Mouse (Mus musculus): Measurements from ENCODE around the gene Lrp6. TPM values are rescaled to one million over a fixed set of nuclear protein-coding genes. Genes with fewer than 3 reads are reported as not detected.

Lrp6 gene
- polyA plus RNA-seq, 1 experiment from 2014 or later = 12.4 TPM

GRCm38 (mm10) chr6:134402914-134403683, 163.7 kb downstream of the Lrp6 start:
- ATAC-seq = 0 out of 2 replicates have a peak, but pooled peaks have one; percentile 34
- Histone ChIP-seq H3K4me1 (replicated peaks; ENCODE audit: control insufficient read depth, insufficient read depth, low read length) (no peaks in the 10 kb centered on the region), H3K9me3 (ENCODE audit: control insufficient read depth) (no peaks in the 10 kb centered on the region), H3K27me3 (replicated peaks; ENCODE audit: control insufficient read depth, insufficient read depth, low read length) (no peaks in the 10 kb centered on the region), H3K36me3 (ENCODE audit: control insufficient read depth, insufficient read depth) (no peaks in the 10 kb centered on the region), H3K9ac (ENCODE audit: low read depth, low read length) (no peak overlapping the region), H3K27ac (ENCODE audit: low read depth, low read length) (no peak overlapping the region), H3K4me3 (ENCODE audit: low read depth, low read length) (no peak overlapping the region), H3K4me2 (replicated peaks; ENCODE audit: low read depth) (peak overlapping the region; percentile 44)
- WGBS = 34% methylated on average over 16 of the region's 16 CpGs
- peak; percentile 83 for TF ChIP-seq CTCF (IDR thresholded peaks at IDR 0.05; ENCODE audit: low read depth)

Other genes with a start within 250 kb of the Lrp6 start
- gene Bcl2l14, start 170.6 kb downstream of the Lrp6 start, polyA plus RNA-seq (2015; fragmentation: Nextera tagmentation; extraction: Ambion mirVana) = 2.0 and 2.7 TPM in 2 replicates
- 5.8 and 6.5 TPM in 2 replicates for gene Mansc1, start 65.5 kb upstream of the Lrp6 start, polyA plus RNA-seq (2015; fragmentation: Nextera tagmentation; extraction: Ambion mirVana)
- 13.5 and 15.1 TPM in 2 replicates for gene Borcs5, start 72.5 kb upstream of the Lrp6 start, polyA plus RNA-seq (2015; fragmentation: Nextera tagmentation; extraction: Ambion mirVana)
- gene Dusp16, start 225.7 kb upstream of the Lrp6 start, polyA plus RNA-seq (2015; fragmentation: Nextera tagmentation; extraction: Ambion mirVana) = 6.7 and 8.4 TPM in 2 replicates

All from intestine, postnatal 0 days (tissue).